Mouse (Mus musculus) layer of hippocampus, postnatal 14 days (tissue): ENCODE results near the gene Olfr467. TPM values are rescaled to one million over a fixed set of nuclear protein-coding genes. Genes with fewer than 3 reads are reported as not detected.
"Not testable (repeated sequence)": the region's sequence is repeated elsewhere in the genome, so short reads cannot be mapped to it uniquely, and the experiment has no call there.

Experiments used
- DNase-seq, 2 experiments: peaks; one replicate each; pipeline ENCODE4 v3.0.0; 2021 to 2022; ENCODE audit warnings: low spot score in 2 of 2, mixed read lengths in 1 of 2
- long read RNA-seq, 2 experiments: library from polyadenylated mRNA; stranded (forward); transcript quantifications; one replicate each; pipeline ENCODE4 v2.0.0; 2021
- total RNA-seq, 2 experiments: library from RNA; stranded (reverse); gene quantifications; 2 replicates each; pipeline ENCODE4 v1.2.3; 2021

Gene Olfr467
- total RNA-seq = not detected
- long read RNA-seq, experiment 1 = 0 reads
- long read RNA-seq, experiment 2 = 0 reads

GRCm38 (mm10) chr7:107811963-107812362 lies at the start of gene Olfr467:
TSS of gene Olfr467 (plus strand) at chr7:107812263.
- no peak for DNase-seq

GRCm38 (mm10) chr7:107770812-107771211 lies 41.3 kb upstream of the Olfr467 start:
- DNase-seq = no peak

GRCm38 (mm10) chr7:107778216-107778615 lies 33.8 kb upstream of the Olfr467 start:
- DNase-seq = no peak

DNA sequence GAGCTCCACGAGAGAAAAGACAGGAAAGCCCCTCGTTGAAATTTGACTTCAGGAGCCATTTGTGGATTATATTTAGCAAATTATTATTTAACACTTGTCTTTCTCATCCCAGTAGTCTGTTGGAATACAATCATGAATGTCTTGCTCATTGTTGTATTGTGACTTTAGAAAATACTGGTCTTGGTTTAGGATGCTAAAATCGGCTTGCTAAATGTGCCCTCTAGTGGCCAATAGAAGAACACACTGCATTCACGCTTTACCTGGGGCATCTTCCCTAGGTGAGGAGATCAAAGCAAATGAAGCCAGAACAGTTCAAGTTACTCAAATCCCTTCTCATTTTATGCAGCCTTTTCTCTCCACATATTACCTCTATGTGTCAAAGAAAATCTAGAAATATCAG lies 32.5 kb upstream of the Olfr467 start:
- peak in 1 of 2 experiments; percentile 18 for DNase-seq

GRCm38 (mm10) chr7:107787977-107788620 lies 24.0 kb upstream of the Olfr467 start:
- peak in 1 of 2 experiments; percentile 33 for DNase-seq

GRCm38 (mm10) chr7:107796500-107796899 lies 15.6 kb upstream of the Olfr467 start:
- DNase-seq = no peak

DNA sequence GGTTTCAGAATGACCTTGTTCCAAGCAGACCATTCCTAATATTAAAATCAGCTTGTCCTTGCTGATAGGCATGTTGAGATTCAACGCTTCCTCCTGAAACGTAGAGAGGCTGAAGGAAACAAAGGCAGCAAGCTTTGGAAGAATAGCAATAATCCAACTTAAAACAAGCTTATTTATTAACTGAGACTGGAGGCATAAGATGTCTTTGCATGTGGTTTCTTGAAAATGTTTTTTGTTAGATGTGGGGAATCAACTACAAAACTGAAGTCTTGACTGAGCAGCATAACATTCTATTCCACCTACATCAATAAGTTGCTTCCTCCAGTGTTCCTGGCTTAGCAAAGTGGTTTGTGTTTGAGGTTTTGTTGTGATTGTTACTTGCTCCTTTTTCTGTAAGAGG lies 11.0 kb upstream of the Olfr467 start, which contains the start of gene Ovch2:
Gene Ovch2, minus strand, starts transcription at position 101 of the 400 bp plus-strand sequence.
- no peak for DNase-seq

GRCm38 (mm10) chr7:107802138-107802537 lies 9.9 kb upstream of the Olfr467 start:
- DNase-seq = no peak

GRCm38 (mm10) chr7:107819442-107819841 lies 7.4 kb downstream of the Olfr467 start:
- peak in 1 of 2 experiments; percentile 1 for DNase-seq

GRCm38 (mm10) chr7:107823867-107824266 lies 11.8 kb downstream of the Olfr467 start:
- DNase-seq = not testable (repeated sequence)

DNA sequence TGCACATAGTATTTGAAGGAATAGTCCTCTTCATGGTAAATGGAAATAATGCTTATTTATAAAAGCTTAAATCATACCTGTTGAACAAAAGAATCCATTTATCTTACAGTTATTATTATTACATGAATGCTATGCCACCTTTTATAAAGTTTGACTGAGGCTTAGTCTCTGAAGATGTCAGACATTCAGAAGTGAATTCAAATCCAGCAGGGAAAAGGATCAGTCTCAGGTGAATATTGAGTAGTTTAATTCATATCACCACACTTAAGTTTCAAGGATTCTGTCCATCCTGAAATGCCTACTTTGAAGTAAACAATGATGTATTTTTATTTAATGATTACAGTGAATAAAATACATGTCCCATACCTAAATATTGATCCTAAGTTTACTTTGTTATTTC lies 13.4 kb downstream of the Olfr467 start, which contains the start of gene Olfr469:
Gene Olfr469, minus strand, starts transcription at position 101 of the 400 bp plus-strand sequence.
- not testable (repeated sequence) for DNase-seq

DNA sequence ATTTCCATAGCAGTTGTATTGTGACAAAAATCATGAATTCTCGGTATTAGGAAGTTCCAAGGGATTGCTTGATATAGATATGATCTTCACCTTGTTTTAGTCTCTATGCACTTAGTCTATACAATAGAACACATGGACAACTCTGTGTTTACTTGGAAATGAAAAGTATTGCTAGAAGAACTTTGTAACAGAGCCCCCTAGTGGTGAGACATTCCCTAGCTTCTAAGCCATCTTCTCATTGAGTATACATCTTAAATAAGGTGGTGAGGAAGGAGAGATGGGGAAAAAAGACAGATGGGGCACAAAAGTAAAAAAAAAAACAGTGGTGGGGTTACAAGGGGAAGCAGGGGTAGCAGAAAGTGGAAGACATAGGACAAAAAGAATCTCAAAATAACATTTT lies 29.7 kb downstream of the Olfr467 start:
- DNase-seq = no peak

DNA sequence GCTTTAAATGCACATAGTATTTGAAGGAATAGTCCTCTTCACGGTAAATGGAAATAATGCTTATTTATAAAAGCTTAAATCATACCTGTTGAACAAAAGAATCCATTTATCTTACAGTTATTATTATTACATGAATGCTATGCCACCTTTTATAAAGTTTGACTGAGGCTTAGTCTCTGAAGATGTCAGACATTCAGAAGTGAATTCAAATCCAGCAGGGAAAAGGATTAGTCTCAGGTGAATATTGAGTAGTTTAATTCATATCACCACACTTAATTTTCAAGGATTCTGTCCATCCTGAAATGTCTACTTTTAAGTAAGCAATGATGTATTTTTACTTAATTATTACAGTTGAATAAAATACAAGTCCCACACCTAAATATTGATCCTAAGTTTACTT lies 35.3 kb downstream of the Olfr467 start, which contains the start of gene Olfr470:
Gene Olfr470, minus strand, starts transcription at position 101 of the 400 bp plus-strand sequence.
- not testable (repeated sequence) for DNase-seq

Other genes starting within 250 kb of the Olfr467 start
- 10 to 100 TPM in 1 of 2 experiments, 1 to 10 TPM in 1; 9.2 to 10.3 TPM for gene Olfml1, start 244.8 kb upstream of the Olfr467 start, total RNA-seq
- gene Ppfibp2, start 217.1 kb upstream of the Olfr467 start, total RNA-seq = 1 to 10 TPM; 4.3 to 5.9 TPM
- gene 5330417H12Rik, start 187.1 kb upstream of the Olfr467 start, total RNA-seq = not detected
- not detected for gene Cyb5r2, start 54.2 kb upstream of the Olfr467 start, total RNA-seq
- not detected for gene Ovch2, start 11.1 kb upstream of the Olfr467 start, total RNA-seq
- gene Olfr469, start 13.3 kb downstream of the Olfr467 start, total RNA-seq = not detected
- gene Olfr470, start 35.2 kb downstream of the Olfr467 start, total RNA-seq = not detected
- gene Olfr472, start 85.6 kb downstream of the Olfr467 start, total RNA-seq = not detected
- gene Olfr473, start 118.2 kb downstream of the Olfr467 start, total RNA-seq = not detected
- not detected for gene Olfr474, start 142.4 kb downstream of the Olfr467 start, total RNA-seq
- gene Olfr476, start 152.5 kb downstream of the Olfr467 start, total RNA-seq = not detected
- not detected for gene Olfr477, start 174.4 kb downstream of the Olfr467 start, total RNA-seq
- gene Olfr478, start 221.7 kb downstream of the Olfr467 start, total RNA-seq = not detected
- not detected for gene Olfr479, start 238.4 kb downstream of the Olfr467 start, total RNA-seq